Mouse (Mus musculus): ENCODE data around the gene Mea1.

Gene Mea1

DNA sequence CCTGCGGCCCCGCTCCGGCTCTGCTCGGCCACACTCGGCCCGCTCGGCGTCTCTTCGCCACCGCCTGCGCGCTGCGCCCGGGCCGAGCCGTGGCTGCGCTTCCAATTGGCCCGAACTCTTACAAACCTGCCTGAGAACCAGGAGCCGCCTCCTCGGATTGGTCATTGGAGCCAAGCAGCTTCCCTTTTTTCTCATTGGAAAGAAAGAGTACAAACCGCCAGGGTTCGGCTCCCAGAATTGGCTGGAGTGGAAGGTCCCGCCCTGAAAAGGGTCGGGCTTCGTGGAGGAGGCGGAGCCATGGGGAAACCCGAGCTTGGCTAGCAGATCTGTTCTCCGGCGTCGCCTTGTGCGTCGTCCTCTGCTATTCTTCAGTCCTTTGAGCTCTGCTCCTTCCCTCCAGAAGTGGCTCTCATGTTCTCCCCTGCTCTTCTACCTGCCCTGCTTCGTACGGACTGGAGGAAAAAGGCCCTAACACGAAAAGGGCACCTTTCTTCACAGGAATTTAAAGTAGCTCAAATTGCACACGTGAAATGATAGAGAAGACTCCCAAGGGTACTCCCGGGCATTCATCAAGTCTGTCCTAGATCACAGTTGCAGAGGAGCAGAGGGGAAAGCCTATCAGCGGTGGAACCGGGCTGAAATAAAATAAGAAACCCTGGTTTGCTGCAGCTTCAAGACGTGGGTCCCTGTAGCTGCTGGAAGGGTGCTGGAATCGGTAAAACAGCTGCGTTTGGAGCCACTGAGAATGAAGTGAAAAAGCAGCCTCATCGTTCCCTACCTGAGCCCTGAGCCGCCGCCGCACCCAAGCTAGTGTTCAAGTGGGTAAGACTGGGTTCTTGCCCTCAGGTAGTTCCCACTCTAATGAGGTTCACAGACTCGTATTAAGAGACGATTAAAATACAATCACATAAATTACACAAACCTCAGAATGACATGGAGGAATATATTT lies 26.6 kb downstream of the Mea1 start, which contains the start of gene Ppp2r5d:
Gene Ppp2r5d, minus strand, starts transcription at position 225 of the 949 bp plus-strand sequence.
- peak; percentile 97 for DNase-seq (ENCODE audit: low read depth)

DNA sequence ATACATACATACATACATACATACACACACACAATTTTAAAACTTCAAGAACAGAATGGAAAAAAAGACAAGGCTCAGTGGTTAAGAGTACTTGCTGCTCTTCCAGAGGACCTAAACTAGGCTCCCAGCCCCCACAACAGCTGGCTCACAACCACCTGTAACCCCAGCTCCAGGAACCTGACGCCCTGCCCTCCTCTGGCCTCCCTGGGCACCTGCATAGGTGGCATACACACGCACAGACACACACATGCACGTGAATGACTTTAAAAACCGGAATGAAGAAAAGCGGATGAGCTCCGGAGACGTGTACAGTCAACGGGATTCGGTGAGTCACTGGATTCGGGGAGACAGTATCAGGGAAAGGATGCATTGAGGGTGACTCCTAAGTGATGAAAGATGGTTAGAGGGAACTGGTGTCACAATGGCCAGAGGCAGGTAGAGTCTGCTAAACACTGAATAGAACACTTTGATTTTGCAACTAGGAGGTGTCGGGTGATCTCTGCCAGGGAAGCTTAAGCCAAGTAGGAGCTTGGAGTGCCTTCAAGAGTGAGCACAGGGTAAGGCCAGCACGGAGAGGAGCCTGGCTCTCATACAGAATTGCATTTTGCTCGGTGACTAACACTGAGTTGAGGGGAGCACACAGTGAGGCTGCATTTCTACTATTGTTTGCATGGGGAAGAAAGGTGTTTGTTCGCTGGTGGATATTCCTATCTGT lies 27.9 kb downstream of the Mea1 start:
- DNase-seq (ENCODE audit: low read depth): no peak

DNA sequence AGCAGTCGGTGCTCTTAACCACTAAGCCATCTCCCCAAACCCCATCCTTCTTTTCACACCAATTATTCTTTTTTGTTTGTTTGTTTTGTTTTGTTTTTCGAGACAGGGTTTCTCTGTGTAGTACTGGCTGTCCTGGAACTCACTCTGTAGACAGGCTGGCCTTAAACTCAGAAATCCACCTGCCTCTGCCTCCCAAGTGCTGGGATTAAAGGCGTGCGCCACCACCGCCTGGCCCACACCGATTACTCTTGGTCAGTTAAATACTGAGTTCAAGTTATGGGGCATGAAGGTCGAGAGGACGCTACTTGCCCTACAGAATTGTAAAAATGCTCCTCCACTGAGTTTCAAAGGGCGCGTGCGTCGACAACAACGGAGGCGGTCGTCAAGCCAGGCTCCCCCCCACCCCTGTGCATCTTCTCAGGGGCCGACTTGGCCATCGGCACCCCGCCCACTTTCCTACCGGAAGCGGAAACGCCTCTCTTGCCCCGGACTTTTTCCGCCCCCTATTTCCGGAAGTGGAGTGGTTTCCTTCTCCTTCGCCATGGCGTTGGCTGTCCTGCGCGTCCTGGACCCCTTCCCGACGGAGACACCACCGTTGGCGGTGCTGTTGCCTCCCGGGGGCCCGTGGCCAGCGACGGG lies 32.5 kb downstream of the Mea1 start, which contains the start of gene Pex6:
Gene Pex6, plus strand, starts transcription at position 505 of the 639 bp plus-strand sequence.
- peak; percentile 56 for DNase-seq (ENCODE audit: low read depth)

DNA sequence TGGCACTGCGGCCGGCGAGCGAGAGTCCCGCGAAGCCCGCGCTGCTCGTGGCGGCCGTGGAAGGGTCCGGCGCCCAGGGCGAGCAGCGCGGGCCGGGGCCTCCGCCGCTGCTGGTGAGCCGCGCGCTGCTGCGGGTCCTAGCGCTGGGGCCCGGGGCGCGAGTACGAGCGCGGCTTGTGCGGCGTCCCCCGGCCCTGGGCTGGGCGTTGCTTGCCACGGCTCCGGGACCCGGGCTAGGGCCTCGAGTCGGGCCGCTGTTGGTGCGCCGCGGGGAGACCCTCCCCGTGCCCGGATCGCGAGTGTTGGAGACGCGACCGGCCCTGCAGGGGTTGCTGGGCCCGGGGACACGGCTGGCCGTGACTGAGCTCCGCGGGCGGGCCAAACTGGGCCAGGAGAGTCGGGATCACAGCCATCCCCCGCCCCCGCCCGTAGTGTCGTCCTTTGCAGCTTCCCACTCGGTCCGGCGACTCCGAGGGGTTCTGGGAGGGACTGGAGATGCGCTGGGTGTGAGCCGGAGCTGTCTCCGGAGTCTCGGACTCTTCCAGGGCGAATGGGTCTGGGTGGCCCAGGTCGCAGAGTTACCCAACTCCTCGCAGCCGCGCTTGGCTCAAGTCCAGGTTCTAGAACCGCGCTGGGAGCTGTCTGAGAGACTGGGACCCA lies 33.1 kb downstream of the Mea1 start:
- DNase-seq (ENCODE audit: low read depth): no peak

DNA sequence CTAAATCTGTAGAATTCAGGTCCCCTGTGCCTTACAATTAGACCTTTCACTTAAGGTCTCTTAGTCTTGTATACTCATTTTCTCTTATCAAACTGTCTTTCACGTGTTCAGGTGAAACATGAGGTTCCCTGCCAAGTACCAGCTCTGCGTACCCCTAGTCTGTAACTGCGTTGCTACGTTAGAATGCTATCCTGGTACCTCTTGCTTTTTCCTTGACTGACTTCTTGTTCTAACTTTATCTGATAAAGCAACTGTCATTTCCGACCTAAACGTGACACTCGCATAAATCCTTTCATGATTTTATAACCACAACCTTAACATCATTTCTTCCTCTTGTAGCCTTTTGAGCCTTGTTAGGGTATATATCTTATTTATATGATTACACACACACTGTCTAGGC lies 33.8 kb downstream of the Mea1 start:
- no peak for DNase-seq (ENCODE audit: low read depth)

DNA sequence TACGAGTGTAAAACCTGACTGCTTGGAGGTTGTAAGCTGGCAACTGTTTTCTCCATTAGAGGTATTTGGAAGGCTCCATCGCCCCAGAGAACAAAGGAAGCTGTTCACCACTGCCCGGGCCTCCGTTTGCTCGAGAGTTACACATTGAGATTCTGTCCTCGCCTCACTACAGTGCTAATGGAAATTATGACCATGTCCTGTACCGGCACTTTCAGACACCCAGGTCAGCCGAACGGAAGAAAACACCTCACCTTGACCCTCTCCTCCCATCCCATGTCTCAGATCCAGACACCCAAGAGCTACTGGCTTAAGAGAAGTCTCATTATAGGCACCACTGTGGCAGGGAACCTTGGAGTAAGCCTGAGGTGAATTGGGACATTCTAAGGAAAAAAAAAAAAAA lies 35.3 kb downstream of the Mea1 start:
- no peak for DNase-seq (ENCODE audit: low read depth)

DNA sequence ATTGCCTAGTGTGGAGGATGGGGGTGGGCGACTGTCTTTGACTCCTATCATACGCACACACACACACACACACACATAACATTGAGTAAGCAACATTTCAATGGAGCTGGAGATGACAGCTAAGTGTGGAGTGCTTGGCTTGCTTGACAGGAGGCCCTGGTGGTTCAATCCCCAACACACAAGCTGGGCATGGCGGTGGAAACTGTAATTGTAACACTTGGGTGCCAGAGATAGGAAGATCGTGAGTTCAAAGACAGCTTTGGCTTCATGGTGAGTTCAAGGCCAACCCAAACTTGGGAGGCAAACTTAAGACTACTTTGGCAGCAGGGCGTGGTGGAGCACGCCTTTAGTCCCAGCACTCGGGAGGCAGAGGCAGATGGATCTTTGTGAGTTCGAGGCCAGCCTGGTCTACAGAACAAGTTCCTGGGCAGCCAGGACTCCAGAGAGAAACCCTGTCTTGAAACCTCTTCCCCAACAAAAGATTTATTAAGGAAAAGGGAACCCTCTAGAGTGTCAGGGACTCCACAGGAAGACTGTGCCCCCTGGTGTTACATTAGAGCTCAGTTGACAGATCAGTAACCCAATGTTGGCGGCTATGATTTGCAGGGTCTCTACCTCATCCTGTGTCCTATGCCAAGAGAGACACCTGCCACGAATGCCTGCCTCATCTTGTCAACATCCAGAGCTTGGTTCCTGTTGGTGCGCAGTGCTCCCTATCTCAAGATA lies 36.3 kb downstream of the Mea1 start:
- no peak for DNase-seq (ENCODE audit: low read depth)

DNA sequence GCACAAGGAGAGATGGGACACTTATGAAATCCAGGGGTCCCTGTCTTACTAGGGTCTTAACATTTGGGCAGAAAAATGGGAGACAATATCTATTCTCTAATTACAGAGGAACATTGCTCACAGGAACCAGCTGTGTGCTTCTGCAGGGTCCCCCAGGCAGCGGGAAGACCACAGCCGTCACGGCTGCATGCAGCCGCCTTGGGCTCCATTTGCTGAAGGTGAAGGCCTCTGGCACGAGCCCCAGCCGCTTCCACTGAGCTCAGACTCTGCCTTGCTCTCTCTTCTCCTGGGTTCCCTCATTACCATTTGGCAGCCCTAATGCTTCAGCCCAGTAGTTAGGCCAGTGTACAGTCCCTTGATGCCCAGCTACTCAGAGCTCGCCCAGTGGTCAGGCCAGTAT lies 42.5 kb downstream of the Mea1 start:
- no peak for DNase-seq (ENCODE audit: low read depth)

DNA sequence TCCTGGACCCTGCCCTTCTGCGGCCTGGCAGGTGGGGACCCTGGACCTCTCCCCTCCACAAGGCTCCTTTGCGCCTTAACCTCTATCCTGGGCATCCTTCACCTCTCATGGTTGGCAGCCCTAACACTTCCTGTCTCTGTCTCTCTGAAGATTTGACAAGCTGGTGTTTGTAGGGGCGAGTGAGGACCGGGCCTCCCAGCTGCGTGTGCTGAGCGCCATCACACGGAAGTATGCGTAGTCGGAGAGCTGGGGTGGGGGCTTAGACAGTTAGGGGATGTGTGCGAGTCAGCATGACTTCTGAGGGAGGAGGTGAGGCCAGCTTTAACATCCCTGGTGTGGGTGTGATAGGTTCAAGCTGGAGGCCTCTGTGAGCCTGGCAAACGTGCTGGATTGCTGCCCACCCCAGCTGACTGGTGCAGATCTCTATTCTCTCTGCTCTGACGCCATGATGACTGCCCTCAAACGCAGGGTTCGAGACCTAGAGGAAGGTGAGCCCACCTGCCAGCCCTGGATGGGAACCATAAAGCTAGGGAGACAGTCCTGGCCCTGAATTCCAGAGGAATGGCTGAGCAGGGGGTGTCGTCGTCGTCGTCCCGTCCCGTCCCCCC lies 46.0 kb downstream of the Mea1 start:
- DNase-seq (ENCODE audit: low read depth): no peak

DNA sequence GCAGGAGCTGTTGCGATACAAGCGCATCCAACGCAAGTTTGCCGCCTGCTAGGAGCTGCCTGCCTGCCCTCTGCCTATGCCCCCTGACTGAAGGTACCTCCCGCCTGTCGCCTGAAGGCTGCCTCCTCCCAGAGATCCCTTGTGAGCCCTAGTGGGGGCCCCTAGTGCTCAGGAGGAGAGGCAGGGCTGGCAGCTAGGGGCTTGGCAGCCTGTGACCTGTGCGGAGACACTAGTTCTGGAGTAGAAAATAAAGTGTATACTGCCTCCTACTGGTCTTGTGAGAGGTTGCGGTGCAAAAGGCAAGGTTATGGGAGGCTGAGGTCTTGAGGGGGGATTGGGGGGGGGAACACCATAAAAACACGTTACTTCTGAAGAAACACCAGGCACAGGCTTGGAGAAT lies 46.7 kb downstream of the Mea1 start:
- peak; percentile 10 for DNase-seq (ENCODE audit: low read depth)

DNA sequence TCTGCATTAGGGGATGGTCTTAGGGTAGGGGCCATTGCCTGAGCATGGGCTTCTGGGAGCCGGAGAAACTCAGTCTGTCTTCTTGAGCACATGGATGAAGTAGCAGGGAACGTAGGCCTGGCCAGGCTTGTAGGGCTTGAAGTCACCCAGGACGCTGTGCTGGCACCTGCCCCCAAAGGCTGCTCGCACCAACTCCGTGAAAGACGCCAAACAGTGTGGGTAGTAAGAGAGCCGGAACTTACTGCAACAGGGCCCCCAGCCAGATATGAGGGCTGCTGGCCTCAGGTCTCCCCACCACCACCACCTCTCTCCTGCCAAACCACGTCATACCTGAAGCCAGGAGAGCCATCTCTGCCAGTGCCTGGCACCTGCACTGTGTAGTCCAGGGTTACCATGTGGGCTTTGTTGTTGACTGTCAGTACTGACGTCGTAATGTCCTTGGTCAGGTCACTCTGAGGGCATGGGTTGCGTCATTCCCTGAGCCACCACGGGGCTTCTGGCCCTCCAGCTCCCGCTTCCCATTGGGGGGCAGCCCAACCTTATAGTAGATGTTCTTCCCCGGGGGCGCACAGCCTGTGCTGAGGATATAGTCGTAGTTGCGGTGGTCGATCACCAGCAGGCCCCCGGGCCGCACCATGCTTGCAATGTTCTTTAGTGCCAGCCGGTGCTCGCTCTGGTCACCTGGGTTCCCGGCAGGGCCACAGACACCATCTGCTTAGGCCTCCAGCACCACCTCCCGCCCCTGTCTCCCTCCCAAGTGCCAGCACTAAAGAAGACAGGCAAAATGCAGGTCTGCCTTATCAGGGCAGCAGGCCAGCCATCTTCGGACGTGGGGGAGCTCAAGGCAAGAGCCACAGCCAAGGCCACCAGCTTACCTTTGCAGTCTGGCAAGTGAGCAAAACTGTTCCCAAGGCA lies 47.4 kb downstream of the Mea1 start:
- no peak for DNase-seq (ENCODE audit: low read depth)

DNA sequence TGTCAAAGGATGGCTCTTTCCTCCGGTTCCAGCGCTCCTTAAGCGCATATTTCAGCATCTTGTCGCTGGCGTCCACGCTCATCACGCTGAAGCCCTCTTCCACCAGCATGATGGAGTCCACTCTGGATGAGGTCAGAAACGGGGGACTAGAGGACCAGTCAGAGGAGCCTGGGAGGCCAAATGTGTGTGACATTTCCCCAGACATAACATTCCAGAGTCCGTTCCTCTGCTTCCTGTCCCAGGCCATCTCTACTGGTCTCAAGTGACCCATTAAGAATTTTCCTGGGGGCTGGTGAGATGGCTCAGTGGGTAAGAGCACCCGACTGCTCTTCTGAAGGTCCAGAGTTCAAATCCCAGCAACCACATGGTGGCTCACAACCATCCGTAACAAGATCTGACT lies 48.7 kb downstream of the Mea1 start:
- no peak for DNase-seq (ENCODE audit: low read depth)

DNA sequence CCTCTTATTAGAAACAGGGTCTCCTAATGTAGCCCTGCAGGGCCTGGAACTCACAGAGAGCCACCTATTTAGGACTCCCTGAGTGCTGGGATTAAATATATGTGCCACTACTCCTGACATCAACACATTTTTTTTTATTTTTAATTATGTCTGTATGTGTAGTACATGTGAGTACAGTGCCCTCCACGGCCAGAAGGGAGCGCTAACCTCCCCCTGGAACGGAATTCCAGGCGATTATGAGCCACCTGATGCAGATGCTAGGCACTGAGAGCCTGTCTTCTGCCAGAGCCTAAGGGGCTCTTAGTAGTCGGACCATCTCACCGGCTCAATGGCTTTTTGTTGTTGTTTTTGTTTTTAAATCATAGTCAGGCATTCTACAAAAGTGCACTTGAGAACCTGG lies 49.4 kb downstream of the Mea1 start:
- no peak for DNase-seq (ENCODE audit: low read depth)

DNA sequence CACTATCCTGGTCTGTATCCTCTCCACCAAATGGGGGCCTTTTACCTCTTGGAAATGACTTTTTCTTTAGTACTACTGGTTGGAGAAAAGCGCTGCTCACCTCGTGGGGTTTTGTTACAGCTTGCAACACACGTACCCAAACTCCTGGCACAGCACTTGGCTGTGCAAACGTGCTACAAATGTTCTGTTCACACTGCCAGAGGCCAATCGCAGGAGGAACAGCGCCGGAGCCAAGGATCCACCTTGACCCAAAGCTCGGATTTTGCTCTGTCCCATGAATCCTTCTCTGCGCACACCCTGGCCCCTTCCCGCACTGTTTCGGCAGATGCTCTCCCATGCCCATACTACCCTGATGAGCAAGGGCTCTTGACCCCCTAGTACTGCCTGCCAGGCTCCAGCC lies 49.9 kb downstream of the Mea1 start:
- no peak for DNase-seq (ENCODE audit: low read depth)

DNA sequence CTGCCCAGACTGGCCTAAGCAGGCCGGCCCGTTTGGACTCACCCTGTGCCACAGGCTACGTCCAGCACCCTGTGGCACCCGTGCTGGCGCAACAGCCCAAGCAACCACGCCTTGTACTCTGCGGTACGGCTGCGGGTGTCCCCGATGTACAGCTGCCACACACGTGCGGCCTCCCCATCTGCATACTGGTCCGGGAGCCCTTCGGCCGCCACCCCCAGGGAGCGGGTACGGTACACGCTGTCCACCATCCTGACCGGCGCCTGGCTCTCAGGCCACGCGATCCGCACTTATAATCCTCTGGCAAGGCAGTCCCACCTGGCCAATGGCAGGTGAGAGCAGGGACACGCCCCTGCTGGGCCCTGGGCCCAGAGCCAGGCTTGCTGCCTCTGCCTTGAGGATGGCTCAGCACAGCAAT lies 50.3 kb downstream of the Mea1 start, which contains the start of gene Gnmt:
Gene Gnmt, minus strand, starts transcription at position 265 of the 415 bp plus-strand sequence.
- no peak for DNase-seq (ENCODE audit: low read depth)

Data from fibroblast of lung, adult 2 months (primary cell).